Mouse (Mus musculus) erythroblast, embryonic 14.5 days (primary cell): Measurements from ENCODE around the gene Cmip.

Source experiments
- GATA1 ChIP-seq: IDR thresholded peaks from 2 replicates; pipeline ENCODE4 v1.6.1; 2012; ENCODE audit warnings: low read length, inconsistent platforms, mixed read lengths
- TAL1 ChIP-seq: IDR thresholded peaks from 3 replicates; pipeline ENCODE4 v1.6.1; 2012; ENCODE audit warnings: low read length, inconsistent platforms, mixed read lengths

DNA sequence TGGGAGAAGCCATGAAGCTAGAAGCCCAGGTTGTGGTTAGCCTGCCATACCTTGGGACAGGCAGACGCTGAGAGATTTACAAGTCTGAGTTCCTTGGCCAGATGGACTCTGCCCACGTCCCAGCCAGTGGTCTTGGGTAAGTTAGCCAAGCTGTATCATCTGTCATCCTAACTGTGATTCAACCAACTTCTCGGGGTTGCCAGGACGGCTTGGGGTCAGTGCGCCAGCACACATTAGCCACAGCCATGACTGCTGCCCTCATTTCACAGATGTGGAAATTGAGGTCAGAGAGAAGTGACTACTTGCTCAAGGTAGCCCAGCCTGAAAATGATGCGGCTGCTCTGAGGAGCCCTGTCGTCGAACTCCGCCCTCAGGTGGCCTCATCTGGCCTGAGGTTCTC is 68.0 kb downstream of the Cmip start:
- TF ChIP-seq TAL1 (no peak), GATA1 (no peak)
